Mouse (Mus musculus) common myeloid progenitor, adult 5-6 weeks (primary cell): ENCODE measurements around the gene Olfr1141. TPM values are rescaled to one million over a fixed set of nuclear protein-coding genes. Genes with fewer than 3 reads are reported as not detected.

Experiments
- ATAC-seq: replicated peaks from 2 replicates; pipeline ENCODE4 v1.8.0; 2016; ENCODE audit warnings: low read depth, mild to moderate bottlenecking, moderate TSS enrichment, inconsistent platforms; ENCODE audit not compliant: poor library complexity, severe bottlenecking
- total RNA-seq: library from RNA; stranded (forward); fragments of 200-1000, 187-1606 nt; gene quantifications from 2 replicates; pipeline ENCODE4 v1.2.3, GENCODE M21; 2017

The Olfr1141 gene
- total RNA-seq: not detected in 2 replicates

GRCm38 (mm10) chr2:87753891-87754290 is at the start of gene Olfr1141:
Gene Olfr1141 (minus strand): TSS chr2:87753991.
- ATAC-seq: no peak

- ATAC-seq: no peak
Observed at GRCm38 (mm10) chr2:87800292-87800691, 46.5 kb upstream of the Olfr1141 start, which contains the start of gene Olfr1143. Gene Olfr1143 (plus strand): TSS chr2:87800592.

- ATAC-seq: no peak
Observed at GRCm38 (mm10) chr2:87779183-87779582, 25.4 kb upstream of the Olfr1141 start, which contains the start of gene Olfr152. Gene Olfr152 (plus strand): TSS chr2:87779483.

GRCm38 (mm10) chr2:87776143-87776542 is 22.4 kb upstream of the Olfr1141 start:
- no peak for ATAC-seq

- ATAC-seq: no peak
Observed at GRCm38 (mm10) chr2:87743452-87743851, 10.3 kb downstream of the Olfr1141 start, which contains the start of gene Olfr1140. Gene Olfr1140 (plus strand): TSS chr2:87743752.

- no peak for ATAC-seq
Observed at GRCm38 (mm10) chr2:87739878-87740277, 13.9 kb downstream of the Olfr1141 start, which contains the start of gene Olfr1138. Gene Olfr1138 (minus strand): TSS chr2:87739978.

- no peak for ATAC-seq
Observed at GRCm38 (mm10) chr2:87713079-87713478, 40.7 kb downstream of the Olfr1141 start, which contains the start of gene Olfr1137. Gene Olfr1137 (minus strand): TSS chr2:87713179.

Other genes starting within 250 kb of the Olfr1141 start
- not detected in 2 replicates for gene Pramel6, start 247.4 kb downstream of the Olfr1141 start, total RNA-seq
- not detected in 2 replicates for gene Olfr153, start 222.2 kb downstream of the Olfr1141 start, total RNA-seq
- gene Olfr1128, start 208.4 kb downstream of the Olfr1141 start, total RNA-seq: not detected in 2 replicates
- gene Olfr1129, start 180.1 kb downstream of the Olfr1141 start, total RNA-seq: not detected in 2 replicates
- gene Olfr1130, start 147.8 kb downstream of the Olfr1141 start, total RNA-seq: not detected in 2 replicates
- gene Olfr1131, start 126.9 kb downstream of the Olfr1141 start, total RNA-seq: not detected in 2 replicates
- gene Olfr1132, start 116.5 kb downstream of the Olfr1141 start, total RNA-seq: not detected in 2 replicates
- not detected in 2 replicates for gene Olfr1133, start 106.6 kb downstream of the Olfr1141 start, total RNA-seq
- gene Olfr1134, start 95.5 kb downstream of the Olfr1141 start, total RNA-seq: not detected in 2 replicates
- not detected in 2 replicates for gene Olfr1135, start 80.3 kb downstream of the Olfr1141 start, total RNA-seq
- not detected in 2 replicates for gene Olfr1136, start 60.0 kb downstream of the Olfr1141 start, total RNA-seq
- gene Olfr1137, start 40.8 kb downstream of the Olfr1141 start, total RNA-seq: not detected in 2 replicates
- gene Olfr1138, start 14.0 kb downstream of the Olfr1141 start, total RNA-seq: not detected in 2 replicates
- not detected in 2 replicates for gene Olfr1140, start 10.2 kb downstream of the Olfr1141 start, total RNA-seq
- not detected in 2 replicates for gene Olfr152, start 25.5 kb upstream of the Olfr1141 start, total RNA-seq
- not detected in 2 replicates for gene Olfr1143, start 46.6 kb upstream of the Olfr1141 start, total RNA-seq
- gene Olfr1145, start 55.8 kb upstream of the Olfr1141 start, total RNA-seq: not detected in 2 replicates
- not detected in 2 replicates for gene Olfr1148, start 76.5 kb upstream of the Olfr1141 start, total RNA-seq
- not detected in 2 replicates for gene Olfr1150-ps1, start 90.0 kb upstream of the Olfr1141 start, total RNA-seq
- not detected in 2 replicates for gene Olfr1151, start 101.9 kb upstream of the Olfr1141 start, total RNA-seq
- gene Olfr1152, start 112.5 kb upstream of the Olfr1141 start, total RNA-seq: not detected in 2 replicates
- not detected in 2 replicates for gene Olfr1153, start 141.0 kb upstream of the Olfr1141 start, total RNA-seq
- not detected in 2 replicates for gene Olfr1154, start 151.2 kb upstream of the Olfr1141 start, total RNA-seq
- not detected in 2 replicates for gene Olfr1155, start 191.1 kb upstream of the Olfr1141 start, total RNA-seq
- gene Olfr1156, start 199.1 kb upstream of the Olfr1141 start, total RNA-seq: not detected in 2 replicates
- not detected in 2 replicates for gene Olfr1157, start 214.3 kb upstream of the Olfr1141 start, total RNA-seq
- not detected in 2 replicates for gene Olfr74, start 220.7 kb upstream of the Olfr1141 start, total RNA-seq
- gene Olfr1158, start 236.1 kb upstream of the Olfr1141 start, total RNA-seq: not detected in 2 replicates